Mouse (Mus musculus): ENCODE results near the gene Kif26a. TPM values are rescaled to one million over a fixed set of nuclear protein-coding genes. Genes with fewer than 3 reads are reported as not detected.

The Kif26a gene
- polyA plus RNA-seq, 1 experiment from 2014 or later: 3.9 TPM

GRCm38 (mm10) chr12:112215545-112215944, 69.5 kb downstream of the Kif26a start:
- no peaks in the 10 kb centered on the region for H3K36me3 ChIP-seq
- no peaks in the 10 kb centered on the region for H3K9me3 ChIP-seq (replicated peaks)
- no peak overlapping the region for H3K4me3 ChIP-seq
- H3K27ac ChIP-seq: no peak overlapping the region
- peaks cover 46% of the 10 kb centered on the region for H3K27me3 ChIP-seq (ENCODE audit: low read depth, poor library complexity, severe bottlenecking)
- WGBS: 90% methylated on average over 7 of the region's 7 CpGs
- H3K4me1 ChIP-seq: peaks cover 57% of the 10 kb centered on the region
- DNase-seq (ENCODE audit: low spot score): no peak

- H3K27ac ChIP-seq: peak overlapping the region; percentile 37
- H3K4me3 ChIP-seq: no peak overlapping the region
- peaks cover 64% of the 10 kb centered on the region for H3K4me1 ChIP-seq
- no peaks in the 10 kb centered on the region for H3K9me3 ChIP-seq (replicated peaks)
- no peaks in the 10 kb centered on the region for H3K36me3 ChIP-seq
- peaks cover 53% of the 10 kb centered on the region for H3K27me3 ChIP-seq (ENCODE audit: low read depth, poor library complexity, severe bottlenecking)
- 64% methylated on average over 7 of the region's 7 CpGs for WGBS
- no peak for DNase-seq (ENCODE audit: low spot score)
Observed at GRCm38 (mm10) chr12:112217021-112217420, 71.0 kb downstream of the Kif26a start.

GRCm38 (mm10) chr12:112217681-112218080, 71.7 kb downstream of the Kif26a start:
- H3K27ac ChIP-seq: peak overlapping the region; percentile 37; the same call in 1 of the 2 replicates
- no peak for DNase-seq (ENCODE audit: low spot score)
- peaks cover 57% of the 10 kb centered on the region for H3K27me3 ChIP-seq (ENCODE audit: low read depth, poor library complexity, severe bottlenecking)
- 36% methylated on average over 3 of the region's 3 CpGs for WGBS
- peaks cover 70% of the 10 kb centered on the region for H3K4me1 ChIP-seq
- H3K9me3 ChIP-seq (replicated peaks): no peaks in the 10 kb centered on the region
- H3K36me3 ChIP-seq: no peaks in the 10 kb centered on the region
- no peak overlapping the region for H3K4me3 ChIP-seq

- 47% methylated on average over 6 of the region's 6 CpGs for WGBS
Observed at GRCm38 (mm10) chr12:112221290-112221689, 75.3 kb downstream of the Kif26a start.

GRCm38 (mm10) chr12:112221754-112222439, 75.9 kb downstream of the Kif26a start:
- Histone ChIP-seq H3K36me3 (no peaks in the 10 kb centered on the region), H3K4me3 (peak overlapping the region; percentile 32; the same call in 1 of the 2 replicates), H3K9me3 (replicated peaks) (no peaks in the 10 kb centered on the region), H3K27me3 (ENCODE audit: low read depth, poor library complexity, severe bottlenecking) (peaks cover 55% of the 10 kb centered on the region), H3K27ac (peak overlapping the region; percentile 42; the same call in 1 of the 2 replicates), H3K4me1 (peaks cover 79% of the 10 kb centered on the region)
- 14% methylated on average over 19 of the region's 19 CpGs for WGBS
- no peak for DNase-seq (ENCODE audit: low spot score)

More at GRCm38 (mm10) chr12:112221290-112221689, 75.3 kb downstream of the Kif26a start:
- Histone ChIP-seq H3K36me3 (no peaks in the 10 kb centered on the region), H3K4me3 (no peak overlapping the region), H3K4me1 (peaks cover 83% of the 10 kb centered on the region), H3K9me3 (replicated peaks) (no peaks in the 10 kb centered on the region), H3K27ac (peak overlapping the region; percentile 42; the same call in 1 of the 2 replicates), H3K27me3 (ENCODE audit: low read depth, poor library complexity, severe bottlenecking) (peaks cover 61% of the 10 kb centered on the region)
- no peak for DNase-seq (ENCODE audit: low spot score)

GRCm38 (mm10) chr12:112223721-112224337, 77.8 kb downstream of the Kif26a start:
- DNase-seq (ENCODE audit: low spot score): no peak
- WGBS: 56% methylated on average over 13 of the region's 13 CpGs
- no peaks in the 10 kb centered on the region for H3K9me3 ChIP-seq (replicated peaks)
- no peak overlapping the region for H3K4me3 ChIP-seq
- peak overlapping the region; percentile 10; the same call in 1 of the 2 replicates for H3K27ac ChIP-seq
- H3K36me3 ChIP-seq: no peaks in the 10 kb centered on the region
- peaks cover 47% of the 10 kb centered on the region for H3K27me3 ChIP-seq (ENCODE audit: low read depth, poor library complexity, severe bottlenecking)
- H3K4me1 ChIP-seq: peaks cover 68% of the 10 kb centered on the region

- 76% methylated on average over 1 of the region's 1 CpGs for WGBS
- Histone ChIP-seq H3K27ac (no peak overlapping the region), H3K4me1 (peaks cover 63% of the 10 kb centered on the region), H3K4me3 (no peak overlapping the region), H3K9me3 (replicated peaks) (no peaks in the 10 kb centered on the region), H3K36me3 (no peaks in the 10 kb centered on the region), H3K27me3 (ENCODE audit: low read depth, poor library complexity, severe bottlenecking) (peaks cover 43% of the 10 kb centered on the region)
- DNase-seq (ENCODE audit: low spot score): no peak
Observed at GRCm38 (mm10) chr12:112226238-112226637, 80.2 kb downstream of the Kif26a start.

- no peak overlapping the region for H3K27ac ChIP-seq
- peaks cover 41% of the 10 kb centered on the region for H3K27me3 ChIP-seq (ENCODE audit: low read depth, poor library complexity, severe bottlenecking)
- WGBS: 93% methylated on average over 2 of the region's 2 CpGs
- no peak for DNase-seq (ENCODE audit: low spot score)
- H3K36me3 ChIP-seq: no peaks in the 10 kb centered on the region
- H3K4me3 ChIP-seq: no peak overlapping the region
- H3K4me1 ChIP-seq: peaks cover 60% of the 10 kb centered on the region
- no peaks in the 10 kb centered on the region for H3K9me3 ChIP-seq (replicated peaks)
Observed at GRCm38 (mm10) chr12:112226656-112227055, 80.6 kb downstream of the Kif26a start.

- Histone ChIP-seq H3K9me3 (replicated peaks) (no peaks in the 10 kb centered on the region), H3K4me3 (no peak overlapping the region), H3K27ac (peak overlapping the region; percentile 56), H3K27me3 (ENCODE audit: low read depth, poor library complexity, severe bottlenecking) (peaks cover 20% of the 10 kb centered on the region; the same call in 1 of the 2 replicates), H3K36me3 (no peaks in the 10 kb centered on the region), H3K4me1 (peaks cover 43% of the 10 kb centered on the region)
- no peak for DNase-seq (ENCODE audit: low spot score)
- 57% methylated on average over 10 of the region's 10 CpGs for WGBS
Observed at GRCm38 (mm10) chr12:112229084-112229483, 83.1 kb downstream of the Kif26a start.

- no peaks in the 10 kb centered on the region for H3K9me3 ChIP-seq (replicated peaks)
- H3K4me3 ChIP-seq: no peak overlapping the region
- no peak for DNase-seq (ENCODE audit: low spot score)
- 72% methylated on average over 2 of the region's 2 CpGs for WGBS
- no peaks in the 10 kb centered on the region for H3K36me3 ChIP-seq
- H3K4me1 ChIP-seq: peaks cover 40% of the 10 kb centered on the region
- H3K27me3 ChIP-seq (ENCODE audit: low read depth, poor library complexity, severe bottlenecking): peaks cover 20% of the 10 kb centered on the region; the same call in 1 of the 2 replicates
- peak overlapping the region; percentile 19; the same call in 1 of the 2 replicates for H3K27ac ChIP-seq
Observed at GRCm38 (mm10) chr12:112230196-112230595, 84.2 kb downstream of the Kif26a start.

MicroRNAs encoded within 50 kb of the gene (microRNA counts, 519-probe panel; counts per million panel counts)
- 684 counts per million, percentile 72 among the panel's probes with 10 or more counts for microRNA mmu-miR-203

Small RNA genes within 50 kb of the gene (microRNA-seq; reads per million reads assigned to microRNA genes)
- gene Mir203 (1,256 reads per million, percentile 78 among the genes with 10 or more reads in this experiment), gene Mir3073a (not detected), gene Mir3073b (not detected)

Other genes with a start within 250 kb of the Kif26a start
- 4.8 and 6.0 TPM in 2 replicates for gene Ppp1r13b, start 238.1 kb upstream of the Kif26a start, polyA plus RNA-seq (2016; fragmentation: Nextera tagmentation; extraction: Ambion mirVana)
- gene Atp5mpl, start 179.2 kb upstream of the Kif26a start, polyA plus RNA-seq (2016; fragmentation: Nextera tagmentation; extraction: Ambion mirVana): 608 and 623 TPM in 2 replicates
- gene Tdrd9, start 174.6 kb upstream of the Kif26a start, polyA plus RNA-seq (2016; fragmentation: Nextera tagmentation; extraction: Ambion mirVana): 0.65 and 0.69 TPM in 2 replicates
- gene Rd3l, start 164.9 kb upstream of the Kif26a start, polyA plus RNA-seq (2016; fragmentation: Nextera tagmentation; extraction: Ambion mirVana): not detected in 2 replicates
- 1.2 and 2.2 TPM in 2 replicates for gene Aspg, start 39.5 kb upstream of the Kif26a start, polyA plus RNA-seq (2016; fragmentation: Nextera tagmentation; extraction: Ambion mirVana)